Mouse (Mus musculus): ENCODE measurements at regions not wholly inside any gene's neighbourhood (a gene's known extent, or its start where the extent isn't known, plus 50 kb on each side); places are given as distances from the start of the nearest gene placed in this dataset.

DNA sequence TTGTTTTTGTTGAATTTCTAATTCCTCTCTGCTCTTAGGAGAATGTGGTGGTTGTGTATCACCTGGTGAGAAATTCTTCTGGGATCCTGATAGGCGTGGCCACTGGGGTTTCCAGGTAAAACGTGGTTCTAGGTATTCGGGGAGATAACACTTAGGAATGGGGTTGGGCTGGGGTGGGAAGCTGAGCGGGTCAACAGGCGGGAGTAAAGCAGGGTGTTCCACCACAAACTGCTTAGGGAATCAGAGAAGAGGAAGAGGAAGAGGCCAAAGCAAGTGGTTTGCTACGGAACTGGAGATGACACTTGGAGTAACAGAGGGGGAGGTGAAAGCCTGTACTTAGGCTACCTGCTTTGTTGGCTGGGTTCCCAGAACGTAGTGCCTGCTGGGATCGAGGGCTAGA is 205.9 kb upstream of the Rgma start:
- DNase-seq (ENCODE audit: low spot score) (no peak), ATAC-seq (replicated peaks; ENCODE audit: low FRiP score, low read depth) (no peak)
- no peaks in the 10 kb centered on the region for H3K9me3 ChIP-seq (replicated peaks; ENCODE audit: low read length)
- H3K4me2 ChIP-seq (ENCODE audit: low read length), result no peak overlapping the region
- no peaks in the 10 kb centered on the region for H3K4me1 ChIP-seq (replicated peaks; ENCODE audit: insufficient read depth, low read length)
- 74% methylated on average over 8 of the region's 8 CpGs for WGBS
- no peak for TF ChIP-seq CTCF (IDR thresholded peaks at IDR 0.05; ENCODE audit: low read depth)
- H3K9ac ChIP-seq (ENCODE audit: low read depth, low read length), result no peak overlapping the region
- no peak overlapping the region for H3K27ac ChIP-seq
- no peaks in the 10 kb centered on the region for H3K36me3 ChIP-seq (ENCODE audit: insufficient read depth, low read length)
- H3K27me3 ChIP-seq (ENCODE audit: insufficient read depth, low read length), result no peaks in the 10 kb centered on the region
- H3K4me3 ChIP-seq (replicated peaks; ENCODE audit: low read depth, low read length), result no peak overlapping the region

DNA sequence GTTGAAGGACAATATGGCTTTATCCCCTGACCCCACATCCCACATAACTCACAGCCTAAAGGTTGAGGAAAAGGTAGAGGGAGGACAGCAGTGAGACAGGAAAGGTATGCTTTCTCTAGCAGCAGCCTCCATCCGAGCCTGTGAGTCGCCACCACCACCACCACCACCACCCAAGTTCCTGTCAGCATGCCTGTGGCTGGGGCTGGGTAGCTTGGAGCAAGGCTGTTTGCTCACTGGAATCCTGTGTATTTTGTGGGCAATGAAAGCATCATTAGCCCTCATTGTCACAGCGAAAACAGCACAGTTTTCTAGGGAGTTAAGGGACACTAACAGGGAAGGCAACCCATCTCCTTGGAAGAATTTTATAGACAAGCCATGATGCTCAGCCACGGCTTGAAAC is 202.7 kb upstream of the Rgma start:
- ATAC-seq (replicated peaks; ENCODE audit: low FRiP score, low read depth) (no peak), DNase-seq (ENCODE audit: low spot score) (no peak)
- no peak for TF ChIP-seq CTCF (IDR thresholded peaks at IDR 0.05; ENCODE audit: low read depth)
- Histone ChIP-seq H3K4me3 (replicated peaks; ENCODE audit: low read depth, low read length) (no peak overlapping the region), H3K27me3 (ENCODE audit: insufficient read depth, low read length) (no peaks in the 10 kb centered on the region), H3K36me3 (ENCODE audit: insufficient read depth, low read length) (no peaks in the 10 kb centered on the region), H3K9me3 (replicated peaks; ENCODE audit: low read length) (no peaks in the 10 kb centered on the region), H3K9ac (ENCODE audit: low read depth, low read length) (no peak overlapping the region), H3K4me1 (replicated peaks; ENCODE audit: insufficient read depth, low read length) (no peaks in the 10 kb centered on the region), H3K4me2 (ENCODE audit: low read length) (no peak overlapping the region), H3K27ac (no peak overlapping the region)
- WGBS, result 83% methylated on average over 4 of the region's 4 CpGs

DNA sequence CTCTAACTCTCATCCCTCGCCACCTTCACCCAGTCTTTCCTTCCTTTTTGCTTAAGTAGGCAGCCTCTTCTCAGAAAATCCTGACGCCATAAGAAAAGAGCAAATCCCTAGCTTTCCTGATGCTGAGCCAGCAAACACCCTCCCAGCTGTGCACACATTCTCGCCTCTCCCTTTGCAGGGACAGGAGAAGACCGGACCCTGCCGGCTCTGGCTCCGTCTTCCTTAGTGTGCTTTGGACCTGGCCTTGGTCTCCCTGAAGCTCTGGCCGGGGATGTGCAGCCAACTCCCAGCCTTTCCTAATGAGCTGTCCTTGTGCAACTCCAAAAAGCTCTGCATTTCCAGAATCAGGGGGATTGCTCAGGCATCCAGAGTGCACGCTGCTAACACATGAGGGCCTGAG is 191.5 kb upstream of the Rgma start:
- Histone ChIP-seq H3K4me1 (replicated peaks; ENCODE audit: insufficient read depth, low read length) (no peaks in the 10 kb centered on the region), H3K4me2 (ENCODE audit: low read length) (no peak overlapping the region), H3K9ac (ENCODE audit: low read depth, low read length) (no peak overlapping the region), H3K27ac (no peak overlapping the region), H3K9me3 (replicated peaks; ENCODE audit: low read length) (no peaks in the 10 kb centered on the region), H3K27me3 (ENCODE audit: insufficient read depth, low read length) (no peaks in the 10 kb centered on the region), H3K4me3 (replicated peaks; ENCODE audit: low read depth, low read length) (no peak overlapping the region), H3K36me3 (ENCODE audit: insufficient read depth, low read length) (no peaks in the 10 kb centered on the region)
- ATAC-seq (replicated peaks; ENCODE audit: low FRiP score, low read depth), result no peak
- WGBS, result 84% methylated on average over 8 of the region's 8 CpGs
- no peak for DNase-seq (ENCODE audit: low spot score)
- TF ChIP-seq CTCF (IDR thresholded peaks at IDR 0.05; ENCODE audit: low read depth), result no peak

DNA sequence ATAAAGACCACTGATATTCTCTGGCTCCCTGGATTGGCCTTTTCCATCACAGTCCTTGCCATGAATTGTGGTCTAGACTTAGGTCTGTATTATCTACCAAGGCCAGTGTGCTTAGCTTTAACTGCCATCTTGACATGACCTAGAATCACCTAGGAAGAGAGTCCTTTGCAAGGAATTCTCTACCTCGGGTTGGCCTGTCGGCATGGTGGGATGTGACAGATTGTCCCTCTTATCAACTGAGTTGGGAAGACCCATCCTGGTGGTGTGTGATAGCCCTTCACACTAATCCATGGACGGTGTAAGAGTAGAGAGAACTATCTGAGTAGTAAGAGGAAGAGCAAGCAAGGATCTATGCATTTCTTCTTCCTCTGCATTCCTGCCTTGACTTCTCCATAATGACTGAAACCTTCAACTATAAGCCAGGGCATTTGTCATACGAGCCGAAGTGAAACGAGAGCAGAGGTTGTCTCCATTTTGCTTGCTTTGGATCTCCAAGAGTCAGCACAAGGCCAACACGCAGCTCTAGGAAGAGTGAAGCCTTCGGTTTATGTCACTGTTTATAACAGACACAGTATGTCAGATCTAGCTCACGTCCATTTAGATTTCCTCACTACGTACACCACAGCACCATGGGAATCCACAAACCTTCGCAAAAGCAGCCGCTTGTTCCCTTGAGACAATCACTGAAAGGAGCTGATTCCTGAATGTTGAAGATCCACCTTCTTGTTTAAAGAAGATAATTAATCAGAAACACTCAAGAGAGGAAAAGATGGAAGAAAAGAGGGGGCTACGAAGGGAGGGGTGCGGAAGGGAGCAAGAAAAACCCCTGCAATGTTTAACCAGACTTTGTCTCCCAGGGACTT is 190.9 kb upstream of the Rgma start:
- WGBS, result 95% methylated on average over 14 of the region's 14 CpGs
- Histone ChIP-seq H3K4me1 (replicated peaks; ENCODE audit: insufficient read depth, low read length) (no peaks in the 10 kb centered on the region), H3K4me3 (replicated peaks; ENCODE audit: low read depth, low read length) (no peak overlapping the region), H3K27me3 (ENCODE audit: insufficient read depth, low read length) (no peaks in the 10 kb centered on the region), H3K4me2 (ENCODE audit: low read length) (no peak overlapping the region), H3K9me3 (replicated peaks; ENCODE audit: low read length) (no peaks in the 10 kb centered on the region), H3K9ac (ENCODE audit: low read depth, low read length) (no peak overlapping the region), H3K27ac (no peak overlapping the region), H3K36me3 (ENCODE audit: insufficient read depth, low read length) (no peaks in the 10 kb centered on the region)
- DNase-seq (ENCODE audit: low spot score) (no peak), ATAC-seq (replicated peaks; ENCODE audit: low FRiP score, low read depth) (no peak)
- TF ChIP-seq CTCF (IDR thresholded peaks at IDR 0.05; ENCODE audit: low read depth), result no peak

DNA sequence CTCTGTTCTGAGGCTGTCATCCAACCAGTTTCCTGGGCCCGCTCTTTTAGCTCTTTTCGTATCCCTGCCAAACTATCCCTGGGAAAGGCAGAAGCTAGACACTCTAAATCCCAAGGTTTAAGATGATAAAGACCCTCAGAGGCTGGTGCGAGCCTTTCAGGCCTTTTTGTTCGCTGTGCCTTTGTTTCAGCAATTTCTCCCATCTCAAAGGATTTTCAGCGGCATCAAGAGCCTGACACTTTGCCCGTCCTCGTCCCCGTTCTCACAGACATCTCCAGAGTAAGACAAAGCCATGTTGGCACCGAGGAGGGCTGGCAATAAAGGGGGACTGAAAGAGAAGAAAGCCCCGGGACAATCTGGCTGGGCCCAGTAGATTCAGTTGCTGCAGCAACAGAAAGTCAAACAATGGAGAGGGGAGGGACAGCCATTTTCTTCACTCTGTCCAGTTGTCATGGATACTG is 190.2 kb upstream of the Rgma start:
- DNase-seq (ENCODE audit: low spot score), result no peak

DNA sequence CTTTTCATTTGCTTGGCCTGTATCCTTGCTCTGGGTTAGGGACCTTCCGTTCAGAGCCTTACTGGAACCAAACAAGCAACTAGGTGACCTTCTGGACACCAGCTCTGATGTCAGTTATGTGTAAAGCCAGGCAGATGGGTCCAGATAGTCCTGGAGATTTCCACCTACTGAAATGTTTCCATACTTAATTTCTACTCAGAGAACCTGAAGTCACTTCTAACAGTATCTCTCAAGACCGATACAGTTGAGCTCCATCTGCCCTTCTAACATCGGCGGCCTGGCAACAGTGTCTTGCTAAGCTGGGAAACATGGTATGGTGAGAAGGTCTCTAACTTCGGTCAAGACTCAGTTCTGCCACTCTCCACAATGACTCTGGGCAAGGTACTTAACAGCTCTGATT is 189.7 kb upstream of the Rgma start:
- Histone ChIP-seq H3K4me1 (replicated peaks; ENCODE audit: insufficient read depth, low read length) (no peaks in the 10 kb centered on the region), H3K4me3 (replicated peaks; ENCODE audit: low read depth, low read length) (no peak overlapping the region), H3K27me3 (ENCODE audit: insufficient read depth, low read length) (no peaks in the 10 kb centered on the region), H3K4me2 (ENCODE audit: low read length) (no peak overlapping the region), H3K9me3 (replicated peaks; ENCODE audit: low read length) (no peaks in the 10 kb centered on the region), H3K27ac (no peak overlapping the region), H3K36me3 (ENCODE audit: insufficient read depth, low read length) (no peaks in the 10 kb centered on the region), H3K9ac (ENCODE audit: low read depth, low read length) (no peak overlapping the region)
- TF ChIP-seq CTCF (IDR thresholded peaks at IDR 0.05; ENCODE audit: low read depth), result no peak
- ATAC-seq (replicated peaks; ENCODE audit: low FRiP score, low read depth), result no peak
- DNase-seq (ENCODE audit: low spot score), result no peak
- WGBS, result 98% methylated on average over 5 of the region's 5 CpGs

More for the DNA sequence above, 190.2 kb upstream of the Rgma start:
- Histone ChIP-seq H3K4me3 (replicated peaks; ENCODE audit: low read depth, low read length) (no peak overlapping the region), H3K27ac (no peak overlapping the region), H3K9me3 (replicated peaks; ENCODE audit: low read length) (no peaks in the 10 kb centered on the region), H3K27me3 (ENCODE audit: insufficient read depth, low read length) (no peaks in the 10 kb centered on the region), H3K4me2 (ENCODE audit: low read length) (no peak overlapping the region), H3K36me3 (ENCODE audit: insufficient read depth, low read length) (no peaks in the 10 kb centered on the region), H3K4me1 (replicated peaks; ENCODE audit: insufficient read depth, low read length) (no peaks in the 10 kb centered on the region), H3K9ac (ENCODE audit: low read depth, low read length) (no peak overlapping the region)
- 82% methylated on average over 10 of the region's 10 CpGs for WGBS
- TF ChIP-seq CTCF (IDR thresholded peaks at IDR 0.05; ENCODE audit: low read depth), result no peak
- no peak for ATAC-seq (replicated peaks; ENCODE audit: low FRiP score, low read depth)
